Mouse (Mus musculus): ENCODE data around the gene Smyd4.
A peak's percentile ranks its signal among the peaks of the same experiment; 100 is the strongest.

Smyd4 gene

GRCm38 (mm10) chr11:75415096-75415495 lies 66.9 kb downstream of the Smyd4 start:
- no peak for DNase-seq (ENCODE audit: inconsistent age in 2 of 2, low spot score in 1 of 2)

- no peak for DNase-seq (ENCODE audit: inconsistent age in 2 of 2, low spot score in 1 of 2)
These were observed 67.8 kb downstream of the Smyd4 start for GRCm38 (mm10) chr11:75415994-75416393.

- DNase-seq (ENCODE audit: inconsistent age in 2 of 2, low spot score in 1 of 2) = no peak
These were observed 71.8 kb downstream of the Smyd4 start for GRCm38 (mm10) chr11:75420037-75420436.

- DNase-seq (ENCODE audit: inconsistent age in 2 of 2, low spot score in 1 of 2) = no peak
These were observed 72.7 kb downstream of the Smyd4 start for GRCm38 (mm10) chr11:75420810-75421374.

- peak in 1 of 2 experiments; percentile 68 for DNase-seq (ENCODE audit: inconsistent age in 2 of 2, low spot score in 1 of 2)
These were observed 73.3 kb downstream of the Smyd4 start for GRCm38 (mm10) chr11:75421375-75422012.

GRCm38 (mm10) chr11:75422013-75422792 lies 74.0 kb downstream of the Smyd4 start, which contains the start of gene Serpinf1:
TSS of gene Serpinf1 (minus strand) at chr11:75422701.
- DNase-seq (ENCODE audit: inconsistent age in 2 of 2, low spot score in 1 of 2) = no peak

- no peak for DNase-seq (ENCODE audit: inconsistent age in 2 of 2, low spot score in 1 of 2)
These were observed 74.9 kb downstream of the Smyd4 start for GRCm38 (mm10) chr11:75423091-75423490.

- DNase-seq (ENCODE audit: inconsistent age in 2 of 2, low spot score in 1 of 2) = no peak
These were observed 75.8 kb downstream of the Smyd4 start for GRCm38 (mm10) chr11:75424033-75424432.

- DNase-seq (ENCODE audit: inconsistent age in 2 of 2, low spot score in 1 of 2) = no peak
These were observed 76.2 kb downstream of the Smyd4 start for GRCm38 (mm10) chr11:75424459-75424858.

- no peak for DNase-seq (ENCODE audit: inconsistent age in 2 of 2, low spot score in 1 of 2)
These were observed 80.9 kb downstream of the Smyd4 start for GRCm38 (mm10) chr11:75429019-75429705.

GRCm38 (mm10) chr11:75431307-75431706 lies 83.1 kb downstream of the Smyd4 start:
- DNase-seq (ENCODE audit: inconsistent age in 2 of 2, low spot score in 1 of 2) = no peak

GRCm38 (mm10) chr11:75434138-75434537 lies 85.9 kb downstream of the Smyd4 start:
- no peak for DNase-seq (ENCODE audit: inconsistent age in 2 of 2, low spot score in 1 of 2)

GRCm38 (mm10) chr11:75438194-75438593 lies 90.0 kb downstream of the Smyd4 start:
- DNase-seq (ENCODE audit: inconsistent age in 2 of 2, low spot score in 1 of 2) = peak in 1 of 2 experiments; percentile 75

GRCm38 (mm10) chr11:75438804-75439203 lies 90.6 kb downstream of the Smyd4 start:
- DNase-seq (ENCODE audit: inconsistent age in 2 of 2, low spot score in 1 of 2) = no peak

- DNase-seq (ENCODE audit: inconsistent age in 2 of 2, low spot score in 1 of 2) = no peak
These were observed 91.1 kb downstream of the Smyd4 start, which contains the start of gene Serpinf2 for GRCm38 (mm10) chr11:75439363-75439762. TSS of gene Serpinf2 (minus strand) at chr11:75439591.

GRCm38 (mm10) chr11:75439951-75440350 lies 91.7 kb downstream of the Smyd4 start:
- DNase-seq (ENCODE audit: inconsistent age in 2 of 2, low spot score in 1 of 2) = no peak

GRCm38 (mm10) chr11:75441034-75441433 lies 92.8 kb downstream of the Smyd4 start:
- no peak for DNase-seq (ENCODE audit: inconsistent age in 2 of 2, low spot score in 1 of 2)

- DNase-seq (ENCODE audit: inconsistent age in 2 of 2, low spot score in 1 of 2) = no peak
These were observed 93.4 kb downstream of the Smyd4 start for GRCm38 (mm10) chr11:75441601-75442000.

- no peak for DNase-seq (ENCODE audit: inconsistent age in 2 of 2, low spot score in 1 of 2)
These were observed 95.5 kb downstream of the Smyd4 start for GRCm38 (mm10) chr11:75443711-75444110.

- no peak for DNase-seq (ENCODE audit: inconsistent age in 2 of 2, low spot score in 1 of 2)
These were observed 100.3 kb downstream of the Smyd4 start for GRCm38 (mm10) chr11:75448575-75448974.

- DNase-seq (ENCODE audit: inconsistent age in 2 of 2, low spot score in 1 of 2) = no peak
These were observed 101.5 kb downstream of the Smyd4 start for GRCm38 (mm10) chr11:75449695-75450094.
